Mouse (Mus musculus): ENCODE data around the gene Slc29a1. TPM values are rescaled to one million over a fixed set of nuclear protein-coding genes. Genes with fewer than 3 reads are reported as not detected.

The Slc29a1 gene
- polyA plus RNA-seq (2015; fragmentation: Nextera tagmentation; extraction: Ambion mirVana) = 107 and 116 TPM in 2 replicates

DNA sequence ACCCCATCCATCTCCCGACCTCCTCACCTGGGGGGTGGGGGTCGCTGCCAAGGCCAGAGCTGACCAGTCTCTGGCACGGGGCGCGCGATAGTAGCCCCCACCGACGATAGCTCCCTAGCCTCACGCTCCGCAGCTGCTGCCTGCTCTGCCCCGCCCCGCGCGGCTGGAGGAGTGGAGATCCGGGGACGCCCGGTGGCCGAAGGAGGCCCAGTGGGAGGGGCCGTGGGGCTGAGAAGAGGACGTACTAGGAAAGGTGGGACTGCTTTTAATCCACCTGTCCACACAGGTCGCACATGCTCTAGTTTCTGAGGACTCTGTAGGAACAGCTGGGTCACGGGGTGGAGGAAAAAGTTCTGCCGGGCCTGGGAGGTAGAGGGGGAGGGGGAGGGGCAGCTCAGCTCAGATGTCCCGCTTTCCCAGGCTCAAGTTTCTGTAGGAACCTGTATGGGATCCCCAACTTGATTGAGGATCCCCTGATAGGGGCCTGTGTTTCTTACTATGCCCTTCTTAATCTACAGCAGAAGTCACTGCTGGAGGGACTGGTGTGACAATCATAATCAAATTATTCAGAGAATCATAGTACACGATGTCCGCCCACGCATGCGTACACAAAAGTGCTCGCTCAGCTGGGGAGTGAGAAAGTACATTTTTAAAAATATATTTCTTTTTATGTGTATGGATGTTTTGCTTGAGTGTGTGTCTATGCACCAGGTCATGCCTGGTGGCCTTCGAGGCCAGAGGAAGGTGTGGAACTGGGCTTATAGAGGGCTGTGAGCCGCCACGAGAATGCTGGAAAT, at the start of gene Slc29a1:
TSS of gene Slc29a1 (minus strand) at position 161 of the 797 bp plus-strand sequence.
- Histone ChIP-seq H3K9ac (replicated peaks; ENCODE audit: low read length) (peak within 1 kb of the TSS; percentile 65), H3K4me2 (replicated peaks; ENCODE audit: low read depth, low read length) (peak within 1 kb of the TSS; percentile 80), H3K4me1 (ENCODE audit: insufficient read depth, low read length) (peaks cover 53% of the 10 kb centered on the region), H3K4me3 (ENCODE audit: low read length) (peak within 1 kb of the TSS; percentile 44), H3K9me3 (ENCODE audit: low read length) (no peaks in the 10 kb centered on the region), H3K27me3 (ENCODE audit: insufficient read depth, low read length) (peaks cover 9% of the 10 kb centered on the region; the same call in 1 of the 2 replicates), H3K27ac (ENCODE audit: low read length) (peak within 1 kb of the TSS; percentile 38; the same call in 1 of the 2 replicates), H3K36me3 (ENCODE audit: insufficient read depth, low read length) (no peaks in the 10 kb centered on the region)
- ATAC-seq (ENCODE audit: low FRiP score, low TSS enrichment) = peak; percentile 29
- 16% methylated on average over 32 of the region's 32 CpGs for WGBS

DNA sequence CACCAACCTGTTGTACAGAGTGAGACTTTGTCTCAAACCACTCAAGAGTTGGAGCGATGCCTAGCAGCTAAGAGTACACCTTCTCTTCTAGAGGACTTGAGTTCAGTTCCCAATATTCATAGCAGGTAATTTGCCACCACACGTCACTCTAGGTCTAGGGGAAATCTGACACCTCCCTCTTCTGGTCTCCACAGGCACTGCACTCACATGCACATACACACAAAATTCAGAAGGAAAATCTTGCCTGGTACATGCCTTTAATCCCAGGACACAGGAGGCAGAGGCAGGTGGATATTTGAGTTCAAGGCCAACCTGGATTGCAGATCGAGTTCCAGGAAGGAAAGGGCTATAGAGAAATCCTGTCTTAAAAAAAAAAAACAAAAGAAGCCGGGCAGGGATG, 44.8 kb upstream of the Slc29a1 start:
- H3K36me3 ChIP-seq (ENCODE audit: insufficient read depth, low read length) = no peaks in the 10 kb centered on the region
- no peak overlapping the region for H3K4me3 ChIP-seq (ENCODE audit: low read length)
- ATAC-seq (ENCODE audit: low FRiP score, low TSS enrichment) = no peak
- no peaks in the 10 kb centered on the region for H3K27me3 ChIP-seq (ENCODE audit: insufficient read depth, low read length)
- H3K9me3 ChIP-seq (ENCODE audit: low read length) = 0 out of 2 replicates have a peak, but pooled peaks cover 6% of the 10 kb centered on the region
- no peak overlapping the region for H3K4me2 ChIP-seq (replicated peaks; ENCODE audit: low read depth, low read length)
- H3K27ac ChIP-seq (ENCODE audit: low read length) = no peak overlapping the region
- 91% methylated on average over 4 of the region's 4 CpGs for WGBS
- H3K9ac ChIP-seq (replicated peaks; ENCODE audit: low read length) = no peak overlapping the region
- peaks cover 4% of the 10 kb centered on the region; the same call in 1 of the 2 replicates for H3K4me1 ChIP-seq (ENCODE audit: insufficient read depth, low read length)

DNA sequence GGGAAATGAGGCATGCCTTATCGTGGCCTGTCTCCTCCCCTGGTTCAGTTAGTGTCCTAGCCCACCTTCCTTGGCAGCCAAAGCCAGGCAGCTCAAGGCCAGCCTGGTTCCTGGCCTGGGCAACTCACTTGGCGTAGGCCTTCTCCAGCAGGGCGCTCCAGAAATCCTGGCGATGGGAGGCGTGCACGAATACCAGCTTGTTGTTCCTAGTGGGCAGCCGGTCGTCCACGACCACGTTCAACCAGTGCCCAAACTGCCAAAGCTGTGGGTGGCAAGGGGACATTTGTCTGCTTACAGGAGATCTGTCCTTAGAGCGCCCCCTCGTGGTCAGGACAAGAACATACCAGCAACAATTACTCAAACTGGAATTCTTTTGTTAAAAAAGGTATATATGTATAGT, 43.3 kb upstream of the Slc29a1 start:
- no peaks in the 10 kb centered on the region for H3K27me3 ChIP-seq (ENCODE audit: insufficient read depth, low read length)
- 0 out of 2 replicates have a peak overlapping the region, but pooled peaks have one; percentile 19 for H3K9ac ChIP-seq (replicated peaks; ENCODE audit: low read length)
- no peak overlapping the region for H3K4me3 ChIP-seq (ENCODE audit: low read length)
- peaks cover 4% of the 10 kb centered on the region; the same call in 1 of the 2 replicates for H3K4me1 ChIP-seq (ENCODE audit: insufficient read depth, low read length)
- H3K9me3 ChIP-seq (ENCODE audit: low read length) = 0 out of 2 replicates have a peak, but pooled peaks cover 6% of the 10 kb centered on the region
- WGBS = 21% methylated on average over 12 of the region's 12 CpGs
- ATAC-seq (ENCODE audit: low FRiP score, low TSS enrichment) = no peak
- no peaks in the 10 kb centered on the region for H3K36me3 ChIP-seq (ENCODE audit: insufficient read depth, low read length)
- H3K27ac ChIP-seq (ENCODE audit: low read length) = no peak overlapping the region
- no peak overlapping the region for H3K4me2 ChIP-seq (replicated peaks; ENCODE audit: low read depth, low read length)

DNA sequence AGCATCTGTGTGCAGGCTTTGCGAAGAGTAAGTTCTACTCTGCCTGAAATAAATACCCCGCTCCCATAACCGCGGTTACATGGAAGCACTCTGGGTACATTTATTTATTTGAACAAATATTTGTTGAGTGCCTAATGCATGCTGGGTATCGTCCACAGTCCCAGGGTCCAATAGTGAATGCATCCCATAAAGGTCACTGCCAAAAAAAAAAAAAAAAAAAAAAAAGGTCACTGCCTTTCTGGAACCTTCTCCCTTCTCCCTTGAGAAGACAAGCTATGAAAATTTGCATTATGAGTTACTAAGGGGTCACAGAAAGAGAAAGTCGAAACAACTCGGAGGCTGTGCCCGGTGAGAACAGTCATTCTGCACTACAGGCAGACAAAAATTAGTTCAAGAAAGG, 42.6 kb upstream of the Slc29a1 start:
- ATAC-seq (ENCODE audit: low FRiP score, low TSS enrichment) = no peak
- Histone ChIP-seq H3K9me3 (ENCODE audit: low read length) (0 out of 2 replicates have a peak, but pooled peaks cover 6% of the 10 kb centered on the region), H3K9ac (replicated peaks; ENCODE audit: low read length) (no peak overlapping the region), H3K4me3 (ENCODE audit: low read length) (no peak overlapping the region), H3K4me1 (ENCODE audit: insufficient read depth, low read length) (peaks cover 4% of the 10 kb centered on the region; the same call in 1 of the 2 replicates), H3K4me2 (replicated peaks; ENCODE audit: low read depth, low read length) (no peak overlapping the region), H3K27me3 (ENCODE audit: insufficient read depth, low read length) (no peaks in the 10 kb centered on the region), H3K27ac (ENCODE audit: low read length) (no peak overlapping the region), H3K36me3 (ENCODE audit: insufficient read depth, low read length) (no peaks in the 10 kb centered on the region)
- WGBS = 94% methylated on average over 8 of the region's 8 CpGs

DNA sequence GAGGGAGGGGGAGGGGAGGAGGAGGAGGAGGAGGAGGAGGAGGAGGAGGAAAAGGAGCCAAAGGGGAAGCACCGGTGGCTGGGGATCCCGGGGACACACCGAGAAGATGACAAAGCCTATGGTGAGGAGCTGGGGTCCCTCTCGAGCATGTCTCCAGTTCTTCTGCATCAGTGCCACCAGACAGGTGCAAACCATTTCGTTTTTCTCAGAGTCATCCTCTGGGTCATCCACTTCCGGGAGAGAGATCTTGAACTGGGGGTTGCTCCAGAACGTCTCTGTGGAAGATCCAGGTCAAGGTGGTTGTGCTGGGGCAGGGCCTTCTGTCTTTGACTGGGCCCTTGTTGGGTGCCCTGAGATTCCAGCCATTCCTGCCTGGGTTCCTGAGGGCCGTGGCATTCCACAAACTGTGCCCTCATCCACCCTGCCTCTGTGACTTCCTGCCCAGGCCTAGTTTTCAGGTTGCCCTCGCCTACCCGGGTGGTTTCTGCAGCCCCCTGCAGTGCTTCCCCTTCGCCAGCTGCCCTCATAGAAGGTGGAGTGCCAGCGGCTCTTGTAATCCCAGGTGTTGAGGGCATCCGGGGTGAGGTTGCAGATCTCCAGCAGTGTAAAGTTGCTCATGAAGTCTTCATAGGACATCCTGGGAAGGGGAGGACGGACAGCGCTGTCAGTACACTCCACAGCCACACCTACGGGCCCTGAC, 39.3 kb upstream of the Slc29a1 start:
- no peak for ATAC-seq (ENCODE audit: low FRiP score, low TSS enrichment)
- Histone ChIP-seq H3K9ac (replicated peaks; ENCODE audit: low read length) (no peak overlapping the region), H3K27ac (ENCODE audit: low read length) (no peak overlapping the region), H3K9me3 (ENCODE audit: low read length) (no peaks in the 10 kb centered on the region), H3K4me2 (replicated peaks; ENCODE audit: low read depth, low read length) (no peak overlapping the region), H3K4me1 (ENCODE audit: insufficient read depth, low read length) (peaks cover 4% of the 10 kb centered on the region; the same call in 1 of the 2 replicates), H3K27me3 (ENCODE audit: insufficient read depth, low read length) (no peaks in the 10 kb centered on the region), H3K4me3 (ENCODE audit: low read length) (no peak overlapping the region), H3K36me3 (ENCODE audit: insufficient read depth, low read length) (no peaks in the 10 kb centered on the region)
- WGBS = 76% methylated on average over 16 of the region's 16 CpGs

DNA sequence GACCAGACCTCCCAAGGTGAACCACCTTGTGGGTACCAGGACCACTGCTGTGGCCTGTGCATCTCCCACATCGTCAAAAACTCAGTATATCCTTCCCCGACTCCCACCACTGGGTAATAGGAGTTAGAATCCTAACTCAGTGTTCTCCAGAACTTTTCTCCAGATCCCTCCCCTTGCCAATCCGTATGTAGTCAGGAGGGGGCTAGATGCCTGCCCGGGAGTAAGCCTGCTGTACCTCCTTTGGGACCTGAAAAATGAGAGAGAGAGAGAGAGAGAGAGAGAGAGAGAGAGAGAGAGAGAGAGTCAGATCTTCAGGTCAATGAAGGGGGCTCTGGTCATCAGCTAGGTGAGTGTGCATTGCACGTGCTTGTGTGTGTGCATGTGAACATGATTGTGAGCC, 34.6 kb upstream of the Slc29a1 start:
- WGBS = 76% methylated on average over 5 of the region's 5 CpGs
- Histone ChIP-seq H3K36me3 (ENCODE audit: insufficient read depth, low read length) (no peaks in the 10 kb centered on the region), H3K4me2 (replicated peaks; ENCODE audit: low read depth, low read length) (no peak overlapping the region), H3K27ac (ENCODE audit: low read length) (no peak overlapping the region), H3K4me3 (ENCODE audit: low read length) (no peak overlapping the region), H3K9ac (replicated peaks; ENCODE audit: low read length) (no peak overlapping the region), H3K27me3 (ENCODE audit: insufficient read depth, low read length) (no peaks in the 10 kb centered on the region), H3K9me3 (ENCODE audit: low read length) (no peaks in the 10 kb centered on the region), H3K4me1 (ENCODE audit: insufficient read depth, low read length) (peaks cover 15% of the 10 kb centered on the region)
- no peak for ATAC-seq (ENCODE audit: low FRiP score, low TSS enrichment)

DNA sequence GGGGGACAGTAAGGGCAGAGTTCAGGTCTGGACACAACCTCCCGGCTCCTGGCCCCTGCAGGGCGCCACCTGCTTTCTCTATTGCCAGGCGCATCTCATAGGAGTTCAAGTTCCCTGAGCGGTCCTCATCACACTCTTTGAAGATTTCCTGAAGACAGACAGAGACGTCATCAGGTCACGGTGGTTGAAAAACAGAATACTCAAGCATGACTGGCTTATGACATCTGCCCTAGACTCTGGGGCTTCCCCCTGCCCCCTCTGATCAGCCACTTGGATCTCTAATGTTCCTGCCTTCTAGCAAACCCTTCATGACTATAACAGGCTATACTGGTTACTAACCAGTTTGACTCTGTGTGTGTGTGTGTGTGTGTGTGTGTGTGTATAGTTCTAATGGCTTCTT, 32.5 kb upstream of the Slc29a1 start:
- H3K4me1 ChIP-seq (ENCODE audit: insufficient read depth, low read length) = peaks cover 15% of the 10 kb centered on the region
- H3K27ac ChIP-seq (ENCODE audit: low read length) = no peak overlapping the region
- 65% methylated on average over 6 of the region's 6 CpGs for WGBS
- no peaks in the 10 kb centered on the region for H3K36me3 ChIP-seq (ENCODE audit: insufficient read depth, low read length)
- H3K4me3 ChIP-seq (ENCODE audit: low read length) = no peak overlapping the region
- ATAC-seq (ENCODE audit: low FRiP score, low TSS enrichment) = no peak
- H3K27me3 ChIP-seq (ENCODE audit: insufficient read depth, low read length) = no peaks in the 10 kb centered on the region
- H3K9ac ChIP-seq (replicated peaks; ENCODE audit: low read length) = no peak overlapping the region
- H3K4me2 ChIP-seq (replicated peaks; ENCODE audit: low read depth, low read length) = no peak overlapping the region
- no peaks in the 10 kb centered on the region for H3K9me3 ChIP-seq (ENCODE audit: low read length)

DNA sequence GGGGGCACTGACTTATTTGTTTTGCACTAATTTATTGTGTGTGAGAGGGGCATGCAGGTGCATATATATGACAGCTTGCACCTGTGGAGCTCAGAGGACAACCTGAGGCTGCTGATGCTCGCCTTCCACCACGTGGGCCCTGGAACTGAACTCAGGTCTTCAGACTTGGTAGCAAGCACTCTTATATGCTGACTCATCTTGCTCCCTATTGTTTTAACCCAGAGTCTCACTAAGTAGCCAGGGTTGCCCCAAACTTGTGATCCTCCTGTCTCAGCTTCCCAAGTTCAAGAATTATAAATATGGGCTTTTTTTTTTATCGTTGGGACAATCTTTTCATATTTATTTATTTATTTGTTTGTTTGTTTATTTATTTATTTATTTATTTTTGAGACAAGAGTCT, 31.6 kb upstream of the Slc29a1 start:
- WGBS = 48% methylated on average over 3 of the region's 3 CpGs
- peaks cover 20% of the 10 kb centered on the region for H3K4me1 ChIP-seq (ENCODE audit: insufficient read depth, low read length)
- H3K4me3 ChIP-seq (ENCODE audit: low read length) = no peak overlapping the region
- no peaks in the 10 kb centered on the region for H3K36me3 ChIP-seq (ENCODE audit: insufficient read depth, low read length)
- H3K27me3 ChIP-seq (ENCODE audit: insufficient read depth, low read length) = no peaks in the 10 kb centered on the region
- no peaks in the 10 kb centered on the region for H3K9me3 ChIP-seq (ENCODE audit: low read length)
- H3K9ac ChIP-seq (replicated peaks; ENCODE audit: low read length) = no peak overlapping the region
- no peak overlapping the region for H3K27ac ChIP-seq (ENCODE audit: low read length)
- peak overlapping the region; percentile 84 for H3K4me2 ChIP-seq (replicated peaks; ENCODE audit: low read depth, low read length)
- ATAC-seq (ENCODE audit: low FRiP score, low TSS enrichment) = no peak

DNA sequence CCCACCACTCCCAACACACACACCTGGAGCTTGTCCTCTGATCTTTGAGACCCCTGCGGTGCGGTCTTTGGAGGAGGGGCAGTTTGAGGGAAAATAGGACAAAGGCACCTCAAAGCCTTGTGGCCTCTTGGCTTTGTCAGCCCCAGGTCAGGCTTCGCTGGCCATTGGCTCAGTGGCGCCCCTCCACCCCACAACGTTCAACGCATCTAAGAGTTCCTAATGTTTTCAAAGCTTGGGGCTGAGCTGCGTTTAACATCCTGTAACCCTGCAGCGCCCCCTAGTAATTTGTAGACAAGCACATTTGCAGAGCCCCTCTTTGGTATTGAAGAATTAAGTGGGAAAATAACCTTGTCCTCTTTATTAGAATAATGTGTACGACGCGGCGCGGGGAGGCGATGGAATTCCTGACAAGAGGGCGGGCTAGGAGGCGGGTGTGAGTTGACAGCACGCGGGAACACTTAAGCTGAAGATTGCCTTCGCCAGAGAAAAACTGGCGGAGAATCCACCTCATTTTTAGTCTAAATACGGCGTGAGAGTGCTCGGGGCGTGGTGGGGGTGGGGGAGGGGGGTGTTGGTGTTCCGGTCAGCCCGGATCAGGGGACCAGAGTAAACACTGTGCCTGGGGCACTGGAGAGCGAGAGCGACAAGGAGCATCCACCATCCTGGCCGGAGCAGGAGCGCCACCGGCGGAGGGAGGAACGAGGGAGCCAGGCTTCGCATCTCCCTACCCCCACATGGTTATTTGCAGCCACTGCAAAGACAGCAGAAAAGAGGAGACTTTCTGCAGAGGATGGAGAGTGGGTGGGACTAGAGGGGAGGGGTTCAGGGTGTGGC, 30.7 kb upstream of the Slc29a1 start:
- Histone ChIP-seq H3K36me3 (ENCODE audit: insufficient read depth, low read length) (no peaks in the 10 kb centered on the region), H3K9ac (replicated peaks; ENCODE audit: low read length) (peak overlapping the region; percentile 62), H3K9me3 (ENCODE audit: low read length) (no peaks in the 10 kb centered on the region), H3K4me1 (ENCODE audit: insufficient read depth, low read length) (peaks cover 20% of the 10 kb centered on the region), H3K4me2 (replicated peaks; ENCODE audit: low read depth, low read length) (peak overlapping the region; percentile 84), H3K4me3 (ENCODE audit: low read length) (peak overlapping the region; percentile 46), H3K27me3 (ENCODE audit: insufficient read depth, low read length) (no peaks in the 10 kb centered on the region), H3K27ac (ENCODE audit: low read length) (peak overlapping the region; percentile 71)
- WGBS = 2% methylated on average over 34 of the region's 34 CpGs
- ATAC-seq (ENCODE audit: low FRiP score, low TSS enrichment) = peak; percentile 72; the same call in 1 of the 2 replicates
